Mouse (Mus musculus) spleen, adult 18-20 months (tissue): ENCODE data around the gene Dennd4c.

Source experiments
- DNase-seq, 2 experiments: peaks; one replicate each; pipeline ENCODE4 v3.0.0; 2022; ENCODE audit warnings: mixed read lengths in 2 of 2

Dennd4c gene

GRCm38 (mm10) chr4:86748336-86749291, at the start of gene Dennd4c:
TSS of gene Dennd4c (plus strand) at chr4:86748555.
- peak; percentile 87 to 94 for DNase-seq

- no peak for DNase-seq
Measured at GRCm38 (mm10) chr4:86699161-86699865, 49.0 kb upstream of the Dennd4c start.

GRCm38 (mm10) chr4:86708801-86709200, 39.6 kb upstream of the Dennd4c start:
- DNase-seq = no peak

GRCm38 (mm10) chr4:86710034-86710650, 38.2 kb upstream of the Dennd4c start:
- DNase-seq = no peak

GRCm38 (mm10) chr4:86710666-86711215, 37.6 kb upstream of the Dennd4c start:
- DNase-seq = no peak

GRCm38 (mm10) chr4:86712751-86713195, 35.6 kb upstream of the Dennd4c start:
- DNase-seq = no peak

- no peak for DNase-seq
Measured at GRCm38 (mm10) chr4:86713518-86713917, 34.8 kb upstream of the Dennd4c start.

GRCm38 (mm10) chr4:86715341-86715740, 33.0 kb upstream of the Dennd4c start:
- DNase-seq = no peak

GRCm38 (mm10) chr4:86717176-86717575, 31.2 kb upstream of the Dennd4c start:
- DNase-seq = no peak

- no peak for DNase-seq
Measured at GRCm38 (mm10) chr4:86718878-86719577, 29.3 kb upstream of the Dennd4c start.

- no peak for DNase-seq
Measured at GRCm38 (mm10) chr4:86721856-86722358, 26.4 kb upstream of the Dennd4c start.

- no peak for DNase-seq
Measured at GRCm38 (mm10) chr4:86725175-86725574, 23.2 kb upstream of the Dennd4c start.

- DNase-seq = no peak
Measured at GRCm38 (mm10) chr4:86726141-86726540, 22.2 kb upstream of the Dennd4c start.

GRCm38 (mm10) chr4:86729829-86730228, 18.5 kb upstream of the Dennd4c start:
- DNase-seq = no peak

- DNase-seq = no peak
Measured at GRCm38 (mm10) chr4:86734088-86734841, 14.1 kb upstream of the Dennd4c start.

GRCm38 (mm10) chr4:86739308-86739993, 8.9 kb upstream of the Dennd4c start:
- DNase-seq = no peak

GRCm38 (mm10) chr4:86749361-86749841, 1.0 kb downstream of the Dennd4c start:
- DNase-seq = no peak

GRCm38 (mm10) chr4:86750346-86750945, 2.1 kb downstream of the Dennd4c start:
- no peak for DNase-seq

- DNase-seq = no peak
Measured at GRCm38 (mm10) chr4:86764307-86764706, 16.0 kb downstream of the Dennd4c start.

GRCm38 (mm10) chr4:86777587-86777986, 29.2 kb downstream of the Dennd4c start:
- no peak for DNase-seq
